Mouse (Mus musculus) cortical plate, adult 2 months (tissue): ENCODE data around the gene Gm10118.

Experiments
- CTCF ChIP-seq: fragments of 200-500 bp; IDR thresholded peaks from 2 replicates; pipeline ENCODE4 v1.5.1; 2011; ENCODE audit warnings: mild to moderate bottlenecking, control low read depth, low read length; ENCODE audit not compliant: insufficient read depth; ENCODE audit errors: extremely low read depth
- POLR2A ChIP-seq: fragments of 200-500 bp; IDR thresholded peaks from 2 replicates; pipeline ENCODE4 v1.6.1; 2011; ENCODE audit warnings: mild to moderate bottlenecking, low read length, control low read depth; ENCODE audit not compliant: insufficient read depth; ENCODE audit errors: extremely low read depth

GRCm38 (mm10) chr10:63899891-63900290, 27.3 kb downstream of the Gm10118 start:
- TF ChIP-seq CTCF (no peak), POLR2A (no peak)
